Mouse (Mus musculus) heart, adult 9 months (tissue): ENCODE data around the gene Cldn11.
A peak's percentile ranks its signal among the peaks of the same experiment; 100 is the strongest.
"Not testable (repeated sequence)": the region's sequence is repeated elsewhere in the genome, so short reads cannot be mapped to it uniquely, and the experiment has no call there.

Experiments
- DNase-seq, 2 experiments: peaks; one replicate each; pipeline ENCODE4 v3.0.0; 2022; ENCODE audit warnings: low spot score in 2 of 2

The Cldn11 gene

DNA sequence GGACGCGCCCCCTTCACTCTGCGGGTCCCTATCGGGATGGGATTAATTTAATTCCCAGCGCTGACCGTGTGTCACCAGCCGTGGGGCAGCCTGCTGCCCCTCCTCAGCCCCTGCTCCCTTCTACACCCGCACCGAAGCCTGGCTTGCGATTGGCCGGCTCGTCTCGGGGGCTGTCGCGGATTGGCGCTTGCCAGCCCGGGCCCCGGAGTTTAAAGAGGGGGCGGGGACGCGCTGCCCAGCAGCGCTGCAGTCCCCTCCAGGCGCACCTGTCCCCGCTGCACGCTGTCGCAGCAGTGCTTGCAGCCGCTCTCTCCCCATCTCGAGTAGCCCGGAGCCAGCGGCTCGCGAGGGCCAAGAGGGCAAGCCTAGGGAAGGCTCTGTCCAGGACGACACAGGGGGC lies at the start of gene Cldn11:
Gene Cldn11, plus strand, starts transcription at position 215 of the 400 bp plus-strand sequence.
- no peak for DNase-seq

DNA sequence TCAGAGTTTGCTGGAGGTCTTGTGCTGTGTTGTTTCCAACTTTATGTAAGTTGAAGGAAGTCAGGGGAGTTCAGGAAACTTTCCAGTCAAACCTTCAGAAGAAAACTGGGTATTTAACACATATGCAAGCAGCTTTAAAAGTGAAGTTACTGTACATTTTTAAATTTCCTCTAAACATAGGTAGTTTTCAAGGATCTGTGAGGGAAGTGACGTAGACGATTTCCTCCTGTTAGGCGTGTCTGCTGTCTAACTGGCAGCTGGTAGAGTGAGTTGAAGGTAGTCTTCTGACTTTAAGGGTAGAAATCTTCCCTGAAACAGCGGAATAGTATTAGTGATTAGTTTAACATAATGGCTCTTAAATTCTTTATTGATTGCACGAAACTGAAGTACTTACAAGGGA lies 49.7 kb upstream of the Cldn11 start:
- no peak for DNase-seq

DNA sequence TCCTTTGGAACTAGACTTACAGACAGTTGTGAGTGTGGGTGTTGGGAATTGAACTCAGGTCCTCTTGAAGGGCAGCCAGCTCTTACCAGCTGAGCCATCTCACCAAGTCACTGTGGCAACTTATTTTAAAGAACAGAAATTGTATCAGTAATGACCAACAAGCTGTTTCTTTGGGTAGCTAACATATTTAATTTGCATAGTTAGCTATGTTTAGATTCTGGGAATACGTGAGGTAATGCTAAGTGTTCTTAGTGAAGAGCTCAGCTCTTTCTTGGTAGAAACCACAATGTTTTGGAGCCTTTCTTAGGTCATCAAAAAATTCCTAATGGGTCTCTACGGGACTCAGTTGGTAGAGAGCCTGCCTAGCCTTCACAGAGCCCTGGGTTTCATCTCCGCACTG lies 48.9 kb upstream of the Cldn11 start:
- no peak for DNase-seq

DNA sequence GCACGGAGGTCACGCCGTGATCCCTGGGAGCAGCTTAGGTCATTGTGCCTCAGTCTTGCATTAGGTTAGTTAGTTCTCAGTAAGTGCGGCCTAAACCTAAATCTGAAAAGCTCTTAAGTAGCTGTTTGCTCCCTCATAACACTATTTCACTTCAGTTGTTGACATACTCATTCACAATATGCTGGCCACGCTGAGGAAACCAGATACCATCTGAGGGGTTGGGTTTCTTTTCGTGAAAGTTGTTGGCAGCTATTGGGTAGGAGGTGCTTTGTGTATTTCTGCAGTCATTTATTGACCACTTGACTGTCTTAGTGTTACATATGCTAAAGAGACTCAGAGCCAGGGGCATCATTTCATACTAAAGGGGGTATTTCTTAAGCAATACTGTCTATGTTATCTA lies 44.8 kb upstream of the Cldn11 start:
- no peak for DNase-seq

DNA sequence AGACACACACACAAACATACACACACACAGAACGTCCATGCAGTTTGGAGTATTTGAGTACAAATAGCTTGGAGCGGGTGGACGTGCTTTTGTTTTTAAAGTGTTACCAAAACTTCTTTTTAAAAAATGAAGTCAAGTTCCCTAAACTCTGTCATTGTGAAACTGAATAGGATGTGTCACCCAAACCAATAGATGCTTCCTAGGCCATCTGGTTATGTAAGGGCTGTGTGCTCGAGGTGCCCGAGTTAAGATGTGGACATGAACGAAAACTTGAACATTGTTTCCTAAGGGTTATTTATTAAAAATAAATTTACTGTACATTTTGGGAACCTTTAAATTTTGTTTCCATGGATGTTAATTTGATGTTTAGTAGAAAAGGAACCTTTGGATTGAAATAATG lies 43.1 kb upstream of the Cldn11 start:
- no peak for DNase-seq

DNA sequence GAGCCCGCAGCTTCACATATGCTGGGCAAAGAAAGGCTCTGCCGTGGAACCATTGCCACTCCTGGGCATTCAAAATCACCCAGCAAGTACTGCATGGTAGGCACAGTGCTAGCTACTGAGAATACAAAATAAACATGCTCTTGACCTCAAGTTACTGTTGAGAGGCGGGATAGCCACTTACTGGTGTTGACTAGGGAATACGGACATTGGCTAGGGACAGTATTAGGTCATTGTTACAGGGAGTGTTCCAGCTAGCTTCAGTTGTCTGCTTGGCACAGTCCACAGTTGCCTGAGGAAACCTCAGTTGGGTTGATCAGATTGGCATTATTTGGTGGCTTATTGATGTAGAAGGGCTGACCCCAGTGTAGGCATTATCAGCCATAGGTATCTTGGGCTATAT lies 42.0 kb upstream of the Cldn11 start:
- DNase-seq = peak; percentile 58 to 59

DNA sequence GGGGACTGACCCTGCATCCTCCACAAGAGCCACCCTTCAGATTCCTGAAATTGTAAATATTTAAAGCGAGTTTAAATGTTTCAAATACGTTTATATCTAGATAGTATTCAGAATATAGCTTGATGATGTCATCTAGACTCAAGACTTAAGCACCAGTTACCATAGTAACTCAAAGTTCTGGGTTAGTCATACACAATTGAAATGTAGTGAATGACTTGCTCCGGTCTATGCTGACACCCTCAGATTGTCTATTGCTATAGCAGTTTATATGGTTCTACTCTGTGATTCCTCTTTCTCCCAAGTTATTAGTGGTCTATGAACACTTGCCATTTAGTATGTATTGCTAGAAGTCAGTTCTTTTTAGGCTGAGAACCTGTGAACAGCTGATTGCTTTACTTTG lies 40.6 kb upstream of the Cldn11 start:
- DNase-seq = no peak

DNA sequence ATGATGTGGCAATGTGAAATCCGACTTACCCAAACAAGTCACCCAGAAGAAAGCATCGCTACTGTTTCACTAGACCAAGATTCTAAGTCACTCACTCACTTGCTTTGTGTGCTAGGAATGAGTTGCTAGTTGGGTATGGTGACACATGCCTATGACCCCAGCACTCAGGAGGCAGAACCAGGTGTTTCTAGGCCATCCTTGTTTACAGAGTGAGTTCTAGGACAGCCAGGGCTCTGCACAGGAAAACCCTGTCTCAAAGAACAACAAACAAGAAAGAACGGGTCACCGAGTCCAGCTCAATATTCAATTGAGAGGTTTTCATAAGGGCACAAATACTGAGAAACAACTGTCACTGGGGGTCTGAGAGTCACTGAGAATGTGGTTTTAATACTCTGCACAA lies 26.6 kb upstream of the Cldn11 start:
- DNase-seq = no peak

DNA sequence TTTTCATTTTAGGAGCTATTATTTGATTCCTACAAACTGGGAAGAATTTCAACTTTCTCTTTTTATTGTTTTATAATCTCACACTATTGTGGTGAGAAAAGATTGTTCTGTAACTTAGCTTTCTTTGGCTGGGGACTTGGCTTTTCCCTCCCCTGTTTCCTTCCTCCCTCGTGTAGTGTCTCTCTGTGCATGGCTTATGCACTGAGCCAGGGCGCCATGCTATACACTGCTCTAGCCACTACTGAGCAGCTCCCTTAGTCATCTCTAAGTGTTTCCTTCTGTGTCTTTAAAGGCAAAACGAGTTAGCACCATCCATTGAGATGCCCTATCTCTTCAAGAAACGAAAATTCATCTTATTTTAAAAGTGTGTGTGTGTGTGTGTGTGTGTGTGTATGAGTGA lies 23.4 kb upstream of the Cldn11 start:
- DNase-seq = no peak

DNA sequence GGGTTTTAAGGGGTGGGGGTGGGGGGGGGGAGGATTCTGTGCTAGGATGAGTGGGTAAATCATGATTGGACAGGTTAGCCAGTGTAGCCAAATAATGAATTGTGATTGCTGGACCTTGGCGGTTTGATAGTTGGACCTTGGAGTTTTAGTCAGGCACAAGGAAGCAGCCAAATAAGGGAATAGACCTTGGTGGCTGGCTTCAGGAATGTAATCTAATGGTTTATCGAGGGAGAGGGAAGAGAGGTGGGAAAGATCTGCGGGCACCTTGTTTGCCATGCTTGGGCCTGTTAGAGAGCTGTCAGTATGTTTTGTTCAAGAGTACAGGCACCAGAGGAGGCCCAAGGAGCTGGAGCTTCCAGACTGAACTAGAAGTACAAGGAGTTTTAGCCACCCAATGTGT lies 22.9 kb upstream of the Cldn11 start:
- DNase-seq = no peak

DNA sequence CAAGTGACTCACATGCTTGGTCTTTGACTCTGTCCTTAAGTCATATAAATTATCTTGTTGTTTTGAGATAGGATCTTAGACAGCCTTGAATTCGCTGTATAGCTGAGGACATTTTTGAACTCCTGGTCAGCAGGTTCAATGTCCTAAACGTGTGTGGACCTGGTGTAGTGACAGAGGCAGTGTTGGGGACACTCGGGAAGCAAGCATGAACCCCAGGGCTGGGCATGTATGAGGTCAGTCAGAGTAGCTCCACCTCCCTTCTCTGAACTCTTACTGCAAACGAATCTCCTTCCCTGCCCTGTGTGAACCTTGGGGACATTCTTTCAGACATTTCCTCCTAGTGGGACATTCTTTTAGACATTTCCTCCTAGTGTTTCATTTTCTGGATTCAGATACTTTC lies 20.0 kb upstream of the Cldn11 start:
- no peak for DNase-seq

DNA sequence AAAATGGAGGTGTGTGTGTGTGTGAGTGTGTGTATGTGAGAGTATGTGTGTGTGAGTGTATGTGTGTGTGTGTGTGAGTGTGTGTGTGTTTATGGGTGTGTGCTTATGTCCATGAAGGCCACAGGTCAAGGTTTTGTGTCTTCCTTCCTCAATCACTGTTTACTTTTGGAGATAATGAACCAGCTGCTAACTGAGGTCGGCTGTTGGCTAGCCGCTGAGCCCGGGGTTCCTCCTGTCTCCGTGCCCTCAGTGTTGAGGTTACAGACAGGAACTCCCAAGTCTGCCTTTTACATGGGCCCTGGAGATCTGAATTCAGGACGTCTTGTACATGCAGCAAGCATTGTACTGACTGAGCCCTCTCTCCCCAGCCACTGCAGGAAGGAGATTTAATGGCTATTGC lies 16.1 kb upstream of the Cldn11 start:
- DNase-seq = no peak

DNA sequence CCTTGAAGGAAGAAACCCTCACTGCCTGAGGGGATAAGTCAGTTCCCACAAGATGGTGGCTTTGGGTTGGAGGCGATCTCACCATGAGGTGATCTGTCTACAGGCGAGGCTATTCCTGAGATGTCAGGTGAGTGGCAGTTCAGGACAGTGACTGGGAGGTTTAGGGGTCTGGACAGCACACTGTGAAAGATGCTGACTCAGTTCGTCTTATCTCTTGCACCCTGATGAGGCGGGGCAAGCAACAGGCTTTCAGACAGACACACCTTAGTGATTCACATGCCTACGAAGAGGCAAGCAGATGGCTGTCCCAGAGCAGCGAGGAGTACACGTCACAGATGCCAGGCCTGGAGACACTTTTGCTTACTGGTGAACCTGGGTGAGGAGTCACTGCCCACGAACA lies 15.5 kb upstream of the Cldn11 start:
- no peak for DNase-seq

DNA sequence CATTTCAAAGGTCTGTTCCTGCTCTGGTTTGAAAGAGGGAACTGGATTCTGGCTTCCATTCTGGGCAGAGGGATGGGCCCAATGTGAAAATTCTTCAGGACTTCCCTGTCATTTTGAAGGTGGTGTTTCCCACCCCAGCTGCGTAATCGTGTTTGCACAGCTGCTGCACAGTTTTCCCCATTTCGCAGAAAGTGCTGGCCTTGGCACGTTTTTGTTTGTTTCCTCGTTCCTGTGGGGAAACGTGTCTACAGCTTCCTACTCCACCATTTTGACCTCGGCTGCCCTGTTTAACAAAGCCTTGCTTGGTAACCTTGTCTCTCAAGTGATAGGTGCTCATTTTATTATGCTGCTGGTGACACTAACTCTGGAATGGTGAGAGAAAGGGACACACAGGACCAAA lies 15.0 kb upstream of the Cldn11 start:
- DNase-seq = peak in 1 of 2 experiments; percentile 16

DNA sequence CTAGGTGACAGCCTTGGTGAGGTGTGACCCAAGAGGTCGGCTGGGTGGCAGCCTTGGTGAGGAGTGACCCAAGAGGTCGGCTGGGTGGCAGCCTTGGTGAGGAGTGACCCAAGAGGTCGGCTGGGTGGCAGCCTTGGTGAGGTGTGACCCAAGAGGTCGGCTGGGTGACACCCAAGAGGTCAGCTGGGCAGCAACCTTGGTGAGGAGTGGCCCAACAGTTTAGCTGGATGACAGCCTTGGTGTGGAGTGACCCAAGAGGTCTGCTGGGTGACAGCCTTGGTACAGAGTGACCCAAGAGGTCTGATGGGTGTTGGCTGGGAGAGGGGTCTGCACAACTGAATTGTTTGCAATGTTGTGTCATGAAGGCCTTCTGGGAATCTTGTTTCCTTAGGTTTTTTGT lies 13.1 kb upstream of the Cldn11 start:
- not testable (repeated sequence) for DNase-seq

DNA sequence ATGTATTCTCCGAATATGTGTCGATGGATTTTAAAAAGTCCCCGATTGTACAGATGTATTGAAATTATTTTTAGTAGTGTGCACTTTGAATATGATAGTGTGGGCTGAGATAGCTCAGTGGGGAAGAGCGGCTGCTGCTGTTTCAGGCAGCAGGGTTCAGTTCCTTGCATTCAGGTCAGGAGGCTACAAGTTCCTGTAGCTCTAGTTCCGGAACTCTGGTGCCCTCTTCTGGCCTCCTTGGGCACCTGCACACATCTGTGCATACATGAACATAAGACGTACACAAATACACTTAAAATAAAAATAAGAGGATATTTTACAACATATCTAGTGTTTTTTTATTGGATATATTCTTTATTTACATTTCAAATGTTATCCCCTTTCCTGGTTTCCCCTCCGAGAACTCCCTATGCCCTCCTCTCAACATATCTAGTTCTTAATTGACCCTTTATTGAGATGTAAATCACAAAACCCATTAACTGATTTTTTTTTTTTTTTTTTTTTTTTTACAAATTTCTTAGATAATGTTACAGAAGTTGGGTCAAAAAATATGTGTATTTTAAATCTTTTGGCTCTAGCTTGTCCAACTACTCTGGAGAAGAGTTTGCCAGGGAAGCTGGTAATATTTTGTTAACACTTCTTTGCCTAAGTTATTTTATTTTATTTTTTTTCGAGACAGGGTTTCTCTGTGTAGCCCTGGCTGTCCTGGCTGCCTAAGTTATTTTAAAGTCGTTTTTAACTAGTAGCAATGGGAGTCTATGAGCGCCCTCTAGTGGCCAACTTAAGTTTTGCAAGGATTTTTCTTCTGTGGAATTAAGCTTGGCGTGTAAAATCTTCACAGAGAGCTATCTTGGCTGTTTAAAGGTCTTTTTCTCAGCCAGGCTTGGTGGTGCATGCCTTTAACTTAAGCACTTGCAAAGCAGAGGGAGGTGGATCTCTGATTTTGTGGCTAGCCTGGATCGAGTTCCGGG lies 11.0 kb upstream of the Cldn11 start:
- DNase-seq = peak; percentile 25 to 70

DNA sequence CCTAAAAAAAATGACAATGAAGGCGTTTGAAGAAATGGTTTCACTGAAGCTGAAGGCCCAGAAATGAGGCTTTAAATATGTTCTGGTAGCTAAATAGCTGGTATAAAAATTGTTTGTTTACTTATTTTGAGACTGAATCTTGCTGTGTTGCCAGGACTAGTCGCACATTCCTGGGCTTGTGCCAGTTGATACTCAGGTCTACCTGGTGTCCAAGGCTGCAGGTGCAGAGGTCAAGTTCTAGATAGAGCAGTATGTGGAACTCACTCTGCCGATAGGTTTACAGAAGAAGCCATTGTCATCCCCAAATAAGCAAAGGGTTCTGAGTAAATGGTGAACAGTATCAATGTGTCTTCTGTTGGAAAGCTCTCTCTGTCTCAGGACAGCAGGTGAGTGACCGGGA lies 8.1 kb upstream of the Cldn11 start:
- DNase-seq = no peak

DNA sequence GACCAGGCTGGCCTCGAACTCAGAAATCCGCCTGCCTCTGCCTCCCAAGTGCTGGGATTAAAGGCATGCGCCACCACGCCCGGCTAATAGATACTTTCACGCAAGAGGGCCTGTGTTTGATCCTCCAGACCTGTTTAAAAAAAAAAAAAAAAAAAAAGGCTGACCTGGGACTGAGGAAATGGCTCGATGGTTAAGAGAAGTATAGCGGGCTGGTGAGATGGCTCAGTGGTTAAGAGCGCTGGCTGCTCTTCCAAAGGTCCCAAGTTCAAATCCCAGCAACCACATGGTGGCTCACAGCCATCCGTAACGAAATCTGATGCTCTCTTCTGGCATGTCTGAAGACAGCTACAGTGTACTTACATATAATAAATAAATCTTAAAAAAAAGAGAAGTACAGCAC lies 4.5 kb upstream of the Cldn11 start:
- not testable (repeated sequence) for DNase-seq

DNA sequence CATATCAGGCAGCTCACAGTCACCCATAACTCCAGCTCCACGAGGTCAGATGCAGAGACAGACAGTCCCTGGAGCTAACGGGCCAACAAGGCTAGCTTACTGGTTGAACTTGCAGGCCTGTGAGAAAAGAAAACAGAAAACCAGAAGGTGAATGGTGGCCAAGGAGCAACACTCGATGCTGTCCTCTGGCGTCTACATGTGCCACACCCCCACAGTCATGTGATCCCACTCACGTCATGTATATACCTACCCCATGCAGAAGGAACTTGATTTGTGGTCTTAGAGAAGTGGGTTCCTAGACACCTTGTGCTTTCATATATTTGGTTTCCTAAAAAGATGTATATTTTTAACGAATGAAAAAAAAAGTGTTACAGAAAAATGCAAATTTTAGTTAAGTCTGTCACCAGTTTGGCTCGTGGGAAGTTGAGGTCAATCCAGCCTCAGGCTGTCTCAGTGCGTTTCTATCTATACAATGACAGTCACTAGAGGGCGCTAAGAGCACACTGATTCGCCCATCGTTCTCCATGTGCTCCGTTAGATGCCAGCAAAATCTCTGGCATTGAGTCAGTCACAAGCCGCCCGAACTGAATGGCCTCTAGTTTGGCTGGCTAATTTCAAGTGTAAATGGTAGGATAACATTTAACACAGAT lies 4.0 kb upstream of the Cldn11 start:
- peak; percentile 71 to 83 for DNase-seq

DNA sequence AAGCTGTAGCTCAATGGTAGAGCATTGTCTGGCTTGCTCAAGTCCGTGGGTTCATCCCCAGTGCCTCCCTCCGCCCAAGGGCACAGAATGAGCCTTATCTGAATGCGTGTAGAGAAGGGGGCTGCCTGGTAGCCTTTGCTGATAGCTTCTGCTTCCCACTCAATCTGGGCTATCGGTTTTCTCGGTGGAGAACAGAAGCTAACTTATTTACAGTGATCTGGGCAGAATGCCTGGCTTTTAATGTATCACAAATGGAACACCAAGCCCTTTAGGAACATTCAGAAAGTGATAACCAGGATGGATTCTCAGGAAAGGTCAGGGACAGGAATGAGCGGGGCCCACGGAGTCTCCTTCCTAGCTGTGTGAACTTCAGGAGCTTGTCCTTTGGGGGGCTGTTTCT lies 1.1 kb upstream of the Cldn11 start:
- no peak for DNase-seq

DNA sequence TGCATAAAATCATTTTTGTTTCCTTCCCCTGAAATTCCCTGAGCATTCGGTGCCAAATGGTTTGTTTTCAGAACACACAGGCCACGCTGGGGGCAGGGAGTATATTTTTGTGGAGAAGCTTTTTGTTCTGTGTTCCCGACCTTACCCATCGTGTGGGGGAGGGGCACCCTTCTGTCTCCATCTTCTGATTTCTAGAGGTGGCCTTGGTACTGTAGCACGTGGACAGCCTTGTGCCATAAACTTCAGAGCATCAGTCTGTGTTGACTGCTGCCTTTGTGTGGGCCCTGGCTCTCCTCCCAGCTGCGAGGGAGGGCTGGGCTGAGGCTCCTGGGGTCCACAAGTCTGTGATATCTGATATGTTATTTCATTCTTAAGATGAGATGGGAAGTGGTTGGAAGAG lies 2.4 kb downstream of the Cldn11 start:
- no peak for DNase-seq

DNA sequence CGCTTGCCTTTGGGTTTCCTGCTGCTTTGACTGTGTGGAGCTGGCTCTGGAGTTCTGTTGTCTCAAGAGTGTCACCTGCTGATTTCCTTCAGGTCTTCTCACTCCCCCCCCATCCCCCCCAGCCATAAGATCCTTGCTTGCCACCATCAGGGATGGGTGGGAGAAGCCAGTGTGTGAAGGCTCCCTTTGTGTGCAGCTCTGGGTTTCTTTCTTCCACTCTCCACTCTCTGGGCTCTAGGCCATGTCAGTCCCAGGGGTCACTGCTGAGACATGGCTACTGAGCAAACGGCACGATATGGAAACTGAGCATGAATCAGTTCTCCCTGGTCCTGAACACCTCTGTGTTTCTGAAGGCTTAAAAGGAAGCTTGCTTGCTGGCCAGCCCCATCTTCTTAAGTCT lies 6.4 kb downstream of the Cldn11 start:
- DNase-seq = no peak

DNA sequence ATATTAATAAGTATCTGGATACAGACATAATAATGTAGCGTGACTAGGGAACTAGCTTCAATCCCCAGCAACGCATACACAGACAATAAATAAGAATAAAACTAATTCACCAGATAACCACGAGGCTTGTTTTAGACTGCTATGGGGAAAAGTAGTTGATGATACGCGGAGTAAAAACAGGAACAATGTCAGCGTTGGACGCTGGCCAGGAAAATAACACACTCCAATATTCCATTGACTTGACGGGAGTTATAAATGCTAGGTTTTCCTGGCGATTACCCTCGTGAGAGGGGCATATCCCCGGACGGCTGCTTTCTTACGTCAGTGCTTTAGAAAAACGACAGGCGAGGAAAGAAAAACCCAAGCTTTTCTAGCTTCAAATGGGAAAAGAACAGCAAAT lies 8.1 kb downstream of the Cldn11 start:
- DNase-seq = no peak
